Mouse (Mus musculus) A20 (cell line): ENCODE results near the gene Gm10799.
"Not testable (repeated sequence)": the region's sequence is repeated elsewhere in the genome, so short reads cannot be mapped to it uniquely, and the experiment has no call there.

Experiments used
- DNase-seq: peaks from one replicate; pipeline ENCODE4 v3.0.0-alpha.2; 2011; ENCODE audit warnings: low read depth, low spot score

Gene Gm10799

DNA sequence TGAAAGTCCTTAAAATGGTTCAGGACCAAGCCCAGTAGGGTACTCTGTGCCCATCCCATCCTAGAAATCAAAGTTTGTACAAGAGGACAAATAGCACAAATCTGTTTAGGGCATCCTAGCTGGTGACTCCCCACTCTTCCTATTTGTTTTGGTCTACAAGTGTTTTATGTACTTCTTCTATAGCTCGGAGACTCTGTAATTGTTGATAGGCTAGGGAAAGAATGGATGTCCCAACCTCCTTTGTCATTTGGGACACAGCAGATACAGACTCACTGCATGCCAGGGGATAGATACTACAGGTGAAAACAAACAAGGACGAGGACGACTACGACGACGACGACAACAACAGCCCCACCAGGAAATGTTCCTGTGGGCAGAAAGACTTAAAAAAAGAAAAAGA is at the start of gene Gm10799:
TSS of gene Gm10799 (minus strand) at position 101 of the 400 bp plus-strand sequence.
- not testable (repeated sequence) for DNase-seq

DNA sequence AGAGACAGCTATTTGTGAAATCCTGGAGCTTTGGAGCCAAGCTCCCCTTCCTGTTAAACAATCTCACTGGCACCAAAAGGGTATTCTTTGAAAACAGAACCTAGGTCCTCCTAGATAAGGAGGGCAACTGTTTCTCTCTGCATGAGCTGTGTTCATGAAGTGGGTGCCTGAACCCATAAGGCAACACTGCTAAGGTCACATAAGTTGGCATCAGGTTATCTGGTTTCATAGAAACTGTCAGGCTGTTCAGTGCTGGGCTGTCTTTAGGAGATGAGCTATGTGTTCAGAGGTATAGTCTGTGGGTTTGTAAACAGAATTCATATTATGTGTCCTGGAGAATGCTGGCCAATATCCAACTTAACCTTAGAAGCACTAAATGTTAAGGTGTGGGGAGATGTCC is 48.8 kb upstream of the Gm10799 start:
- not testable (repeated sequence) for DNase-seq

DNA sequence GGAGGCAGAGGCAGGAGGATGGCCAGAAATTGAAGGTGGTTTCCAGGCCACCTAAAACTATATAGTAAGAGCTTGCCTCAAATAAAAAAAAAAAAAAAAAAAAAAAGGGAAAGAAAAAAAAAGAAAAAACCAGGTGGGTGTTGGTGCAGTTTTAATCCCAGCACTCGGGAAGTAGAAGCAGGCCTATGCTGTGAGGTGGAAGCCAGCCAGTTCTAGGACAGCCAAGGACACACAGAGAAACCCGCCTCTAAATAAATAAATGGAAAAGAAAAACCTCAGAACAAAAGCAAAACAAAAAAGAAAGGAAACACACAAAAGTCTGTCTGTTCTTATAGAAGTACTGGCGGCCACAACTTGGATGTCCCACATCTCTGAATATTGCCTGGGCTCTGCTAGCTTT is 46.5 kb upstream of the Gm10799 start:
- DNase-seq = peak; percentile 36

DNA sequence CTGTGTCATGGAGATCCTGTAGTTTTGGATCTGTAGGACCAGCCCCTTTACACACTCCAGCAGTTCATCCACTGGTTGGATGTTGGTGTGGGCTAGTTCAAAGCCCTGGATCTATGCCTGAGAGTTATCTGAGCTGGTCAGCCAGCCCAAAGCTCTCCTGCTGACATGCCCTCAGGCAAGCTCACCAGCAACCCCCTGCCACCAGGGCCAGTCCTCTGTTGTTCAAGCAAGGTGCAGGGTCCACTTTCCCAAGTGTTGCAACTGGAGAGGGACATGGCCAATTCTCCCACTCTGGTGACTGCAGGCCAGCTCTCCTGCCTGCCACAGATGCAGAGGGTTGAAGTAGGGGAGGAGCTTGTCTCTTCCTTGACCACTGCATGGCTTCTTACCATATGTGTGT is 45.2 kb upstream of the Gm10799 start:
- DNase-seq = not testable (repeated sequence)

DNA sequence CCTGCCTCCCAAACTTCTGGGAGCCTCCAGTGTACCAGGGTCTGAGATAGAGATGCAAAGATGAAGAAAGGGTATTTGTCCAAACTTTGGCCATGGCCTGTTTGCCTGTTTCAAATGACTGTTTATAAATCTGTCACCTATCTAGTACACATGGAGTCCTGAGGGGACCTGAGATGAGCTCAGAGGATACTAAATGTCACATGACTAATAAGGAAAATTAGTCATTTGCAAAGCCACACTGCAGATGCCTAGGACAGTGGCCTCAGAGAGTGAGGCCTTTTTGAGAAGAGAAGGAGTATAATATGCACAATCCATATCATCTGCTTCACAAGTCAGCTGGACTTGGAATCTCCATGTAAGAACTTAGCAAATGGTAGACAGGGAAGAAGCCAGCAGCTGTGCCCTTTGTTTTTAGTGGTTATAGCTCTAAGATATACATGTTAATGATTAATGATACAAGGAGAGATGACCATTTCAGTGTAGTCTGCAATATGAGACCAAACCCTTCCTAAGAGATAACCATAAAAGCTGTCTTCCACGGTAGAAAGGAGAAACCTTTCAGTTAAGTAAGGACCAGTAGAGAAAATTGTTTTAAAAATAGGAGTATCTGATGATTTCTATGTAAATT is 42.9 kb upstream of the Gm10799 start:
- not testable (repeated sequence) for DNase-seq

DNA sequence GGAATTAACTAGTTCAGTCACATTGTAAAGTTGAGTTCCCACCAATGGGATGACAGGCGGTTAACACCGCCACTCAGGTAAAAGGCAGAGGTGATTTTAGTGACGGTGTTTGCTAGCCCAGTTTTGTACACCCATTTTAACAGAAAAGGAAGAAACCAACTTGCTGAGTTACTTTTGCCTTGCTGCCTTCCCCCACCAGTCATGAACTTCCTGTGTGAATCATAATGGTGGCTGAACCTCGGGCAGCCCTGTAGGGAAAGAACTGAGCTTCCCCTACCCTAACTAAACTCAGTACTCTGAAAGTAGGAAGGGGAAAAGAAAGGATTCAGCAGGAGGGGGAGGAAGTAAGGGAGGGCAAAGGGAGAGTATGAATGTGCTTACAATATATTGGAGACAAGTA is 41.7 kb upstream of the Gm10799 start:
- peak; percentile 53 for DNase-seq

DNA sequence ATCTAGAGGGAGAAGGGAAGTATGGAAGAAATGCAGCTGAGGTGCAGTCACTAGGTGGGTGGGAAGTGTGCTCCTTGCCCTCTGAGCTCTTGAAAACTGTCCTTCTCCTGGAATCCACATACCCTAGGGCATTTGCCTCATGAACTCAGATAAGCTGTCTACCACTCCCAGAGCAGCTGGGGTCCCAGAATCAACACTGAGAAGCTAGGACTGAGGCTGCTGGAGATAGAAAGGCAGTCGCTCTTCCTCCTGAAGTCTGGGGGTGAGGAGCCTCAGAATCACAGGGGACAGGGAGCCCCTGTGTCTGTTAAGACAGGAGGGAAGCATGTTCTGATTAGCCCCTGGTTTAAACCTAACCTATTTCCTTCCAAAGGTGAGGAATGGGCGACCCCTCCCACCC is 41.2 kb upstream of the Gm10799 start:
- no peak for DNase-seq

DNA sequence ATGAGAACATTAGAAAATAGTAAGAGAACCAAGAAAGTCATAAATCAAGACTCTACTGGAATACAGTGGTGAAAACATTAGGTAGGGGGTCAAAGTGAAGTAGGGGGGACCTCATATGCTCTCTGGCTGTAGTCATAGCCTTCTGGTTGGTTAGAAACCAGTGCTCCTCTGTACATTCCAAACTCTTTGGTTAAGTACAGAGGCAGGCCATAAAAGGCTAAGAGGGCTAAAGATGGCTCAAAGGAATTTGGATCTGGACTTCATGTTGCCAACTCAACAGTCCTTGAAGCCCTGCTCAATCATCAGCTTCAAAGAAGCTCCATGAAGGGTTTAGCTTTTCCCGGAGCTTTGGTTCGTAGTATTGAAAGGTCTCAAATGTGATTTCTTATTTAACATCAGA is 40.7 kb upstream of the Gm10799 start:
- not testable (repeated sequence) for DNase-seq

DNA sequence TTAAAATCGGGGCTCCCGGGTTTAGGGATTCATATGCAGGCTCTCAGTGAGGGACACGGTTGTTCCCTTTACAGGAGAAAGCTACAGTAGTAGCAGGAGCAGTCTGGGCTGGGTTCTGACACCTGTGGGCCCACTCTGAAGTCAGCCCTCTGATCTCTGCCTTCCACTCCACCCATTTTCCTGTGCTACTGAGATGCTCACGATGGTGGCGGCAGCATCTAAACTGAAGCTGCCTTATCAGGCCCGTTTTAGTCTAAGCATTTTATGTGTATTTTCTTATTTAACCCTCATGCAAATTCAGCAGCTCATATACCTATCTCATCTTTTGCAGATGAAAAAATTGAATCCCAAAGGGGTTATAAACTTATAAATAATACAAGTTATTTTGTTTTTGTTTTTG is 36.5 kb upstream of the Gm10799 start:
- DNase-seq = no peak

DNA sequence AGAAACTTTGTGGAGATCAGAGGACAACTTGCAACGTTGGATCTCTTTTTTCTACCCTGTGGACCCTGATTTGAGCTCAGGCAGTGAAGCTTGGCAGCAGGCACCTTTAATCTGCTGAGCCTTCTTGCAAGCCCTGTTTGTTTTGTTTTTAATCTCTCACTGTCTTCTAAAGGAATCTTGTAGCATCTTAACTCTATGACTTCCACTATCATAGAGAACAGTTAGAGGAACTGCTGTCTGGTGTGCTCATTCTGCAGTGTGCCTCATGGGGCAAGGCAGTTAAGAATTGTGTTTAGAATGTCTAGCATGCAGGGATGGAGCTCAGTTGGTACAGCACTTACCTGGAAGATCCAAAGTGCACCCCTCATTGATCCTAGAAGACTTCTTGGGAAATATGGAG is 31.6 kb upstream of the Gm10799 start:
- DNase-seq = no peak

DNA sequence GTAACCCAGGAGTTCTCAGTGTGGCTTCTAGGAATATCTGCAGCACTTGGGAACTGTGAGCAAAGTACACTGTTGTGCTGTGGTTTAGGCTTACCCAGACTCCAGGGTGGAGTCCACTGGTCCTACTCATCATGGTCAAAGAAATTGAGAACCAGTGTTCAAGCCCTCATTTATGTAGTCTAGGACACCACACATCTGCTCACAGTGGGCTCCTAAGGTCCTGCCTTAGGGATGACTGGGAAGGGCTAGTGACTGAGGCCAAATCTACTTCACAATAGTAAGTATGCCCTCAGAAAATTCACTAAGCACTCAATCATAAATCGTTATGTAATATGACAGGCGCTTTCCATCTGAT is 30.9 kb upstream of the Gm10799 start:
- no peak for DNase-seq

DNA sequence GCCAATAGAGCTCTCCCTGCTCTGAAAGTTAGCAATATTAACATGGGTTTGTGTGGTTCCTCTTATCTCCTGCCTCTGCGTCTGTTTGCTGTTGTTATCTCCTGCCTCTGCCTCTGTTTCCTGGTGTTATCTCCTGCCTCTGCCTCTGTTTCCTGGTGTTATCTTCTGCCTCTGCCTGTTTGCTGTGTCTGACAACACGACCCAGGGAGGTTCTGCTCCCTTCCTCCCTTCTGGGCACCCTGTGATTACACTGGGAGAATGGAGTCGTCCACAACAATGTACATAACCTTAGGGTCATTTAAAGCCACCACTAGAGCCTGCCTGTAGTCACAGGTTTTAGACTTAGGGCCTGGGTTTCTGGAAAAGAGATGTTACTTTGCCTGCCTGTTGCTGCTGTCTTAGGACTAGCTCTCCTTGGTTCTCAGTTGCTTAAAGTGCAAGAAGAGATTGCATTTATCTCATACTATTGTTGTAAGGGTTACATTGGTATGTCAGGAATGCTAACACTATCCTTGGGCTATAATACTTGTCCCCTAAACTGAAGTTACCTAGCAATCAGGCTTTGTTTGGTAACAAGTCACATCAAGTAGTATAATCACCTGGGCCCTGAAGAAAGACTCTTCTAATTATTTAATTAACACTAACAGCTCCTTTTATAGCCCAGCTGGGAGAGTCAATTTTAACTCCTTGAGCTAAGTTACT is 30.3 kb upstream of the Gm10799 start:
- no peak for DNase-seq

DNA sequence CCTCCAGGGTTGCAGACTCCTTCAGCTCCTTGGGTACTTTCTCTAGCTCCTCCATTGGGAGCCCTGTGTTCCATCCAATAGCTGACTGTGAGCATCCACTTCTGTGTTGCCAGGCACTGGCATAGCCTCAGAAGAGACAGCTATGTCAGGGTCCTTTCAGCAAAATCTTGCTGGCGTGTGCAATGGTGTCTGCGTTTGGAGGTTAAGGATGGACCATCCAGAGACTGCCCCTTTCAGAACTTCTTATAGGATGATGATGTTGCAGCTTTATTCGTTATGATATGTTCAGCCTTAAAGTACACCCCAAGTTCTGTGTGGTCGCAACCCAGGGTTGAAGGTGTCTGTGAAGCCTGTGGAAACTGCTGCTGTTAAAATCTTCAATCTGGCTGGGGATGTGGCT is 29.0 kb upstream of the Gm10799 start:
- peak; percentile 1 for DNase-seq

DNA sequence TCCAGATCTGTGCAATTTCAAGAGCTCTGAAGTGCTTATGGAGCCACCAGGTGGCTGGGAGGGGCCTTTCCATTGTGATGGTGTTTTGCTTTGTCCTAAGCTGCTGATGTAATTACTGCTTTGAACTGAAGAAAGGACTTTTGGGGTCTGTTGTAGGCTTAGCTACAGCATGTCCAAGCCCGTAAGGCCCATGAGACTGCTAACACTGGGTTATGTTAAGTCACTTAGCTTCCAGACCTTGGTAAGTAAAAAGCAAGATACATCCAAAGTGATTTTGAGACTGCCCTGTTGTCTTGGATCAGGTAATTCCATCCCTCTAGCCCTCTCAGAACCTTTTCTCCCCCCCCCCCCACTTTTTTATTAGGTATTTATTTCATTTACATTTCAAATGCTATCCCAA is 28.4 kb upstream of the Gm10799 start:
- DNase-seq = peak; percentile 26

DNA sequence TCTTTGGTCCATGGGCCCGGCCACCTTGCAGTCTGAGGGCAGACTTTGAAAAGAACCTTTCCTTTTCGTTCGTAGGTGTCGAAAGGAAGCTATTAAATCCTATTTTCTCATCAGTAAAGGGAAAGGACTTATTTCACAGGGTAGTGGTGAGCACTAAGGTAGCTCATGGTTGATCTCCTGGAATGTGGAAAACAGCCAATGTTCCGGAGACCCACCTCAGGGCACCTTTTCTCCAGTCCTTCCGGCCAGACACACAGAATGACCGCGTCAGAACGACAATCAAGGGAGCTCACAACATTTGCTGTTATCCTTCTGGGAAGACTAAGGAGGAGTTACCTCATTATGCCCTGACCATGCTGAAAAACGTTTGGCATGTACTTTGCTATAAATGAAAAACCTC is 27.9 kb upstream of the Gm10799 start:
- peak; percentile 26 for DNase-seq

DNA sequence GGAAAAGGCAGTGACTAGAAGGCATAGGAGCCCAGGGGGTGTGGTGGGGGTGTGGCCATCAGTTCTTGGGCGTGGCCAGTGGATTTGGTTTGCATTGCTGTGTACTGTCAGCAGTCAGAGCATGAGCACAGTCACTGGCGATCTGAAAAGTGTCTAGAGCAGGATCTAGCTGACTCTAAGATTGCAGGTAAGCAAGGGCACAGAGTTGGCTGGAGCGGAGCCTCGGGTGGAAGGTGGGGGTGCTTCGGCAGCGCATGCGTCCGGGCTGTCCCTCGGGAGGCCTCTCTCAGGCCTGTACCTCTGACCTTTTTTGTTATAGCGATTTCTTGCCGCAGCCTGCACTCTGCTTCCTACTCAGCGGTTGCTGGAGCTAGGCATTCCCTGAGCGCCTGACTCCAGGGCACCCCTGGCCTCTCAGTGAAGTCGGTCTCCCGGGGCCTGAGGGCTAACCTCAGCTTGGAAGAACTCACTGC is 27.4 kb upstream of the Gm10799 start, which contains the start of gene Cd59a:
TSS of gene Cd59a (plus strand) at position 61 of the 473 bp plus-strand sequence.
- DNase-seq = peak; percentile 92

DNA sequence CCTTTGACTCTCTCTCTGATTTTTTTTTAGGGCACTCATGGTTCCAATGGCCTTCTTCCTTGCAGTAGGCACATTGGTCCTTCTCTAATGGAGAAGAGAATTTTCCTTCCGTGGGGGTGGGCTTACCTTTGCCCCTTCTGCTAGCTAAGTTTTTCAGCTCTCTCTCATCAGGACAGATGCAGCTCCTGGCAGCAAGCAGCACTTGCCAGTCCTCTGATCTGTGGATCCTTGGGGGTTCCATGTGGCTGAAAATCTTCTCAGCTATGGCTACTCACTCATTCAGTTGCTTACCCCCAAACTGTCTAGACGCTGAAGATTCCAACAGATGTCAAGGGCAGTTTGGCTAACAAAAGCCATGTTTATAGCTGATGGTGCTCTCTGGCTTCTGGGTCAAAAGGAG is 25.0 kb upstream of the Gm10799 start:
- DNase-seq = peak; percentile 1

DNA sequence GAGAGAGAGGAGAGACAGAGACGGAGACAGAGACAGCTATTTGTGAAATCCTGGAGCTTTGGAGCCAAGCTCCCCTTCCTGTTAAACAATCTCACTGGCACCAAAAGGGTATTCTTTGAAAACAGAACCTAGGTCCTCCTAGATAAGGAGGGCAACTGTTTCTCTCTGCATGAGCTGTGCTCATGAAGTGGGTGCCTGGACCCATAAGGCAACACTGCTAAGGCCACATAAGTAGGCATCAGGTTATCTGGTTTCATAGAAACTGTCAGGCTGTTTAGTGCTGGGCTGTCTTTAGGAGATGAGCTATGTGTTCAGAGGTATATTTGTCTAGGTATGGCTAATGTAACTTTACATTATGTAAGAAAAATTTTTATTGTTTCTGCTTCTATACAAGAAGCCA is 19.2 kb upstream of the Gm10799 start:
- not testable (repeated sequence) for DNase-seq

DNA sequence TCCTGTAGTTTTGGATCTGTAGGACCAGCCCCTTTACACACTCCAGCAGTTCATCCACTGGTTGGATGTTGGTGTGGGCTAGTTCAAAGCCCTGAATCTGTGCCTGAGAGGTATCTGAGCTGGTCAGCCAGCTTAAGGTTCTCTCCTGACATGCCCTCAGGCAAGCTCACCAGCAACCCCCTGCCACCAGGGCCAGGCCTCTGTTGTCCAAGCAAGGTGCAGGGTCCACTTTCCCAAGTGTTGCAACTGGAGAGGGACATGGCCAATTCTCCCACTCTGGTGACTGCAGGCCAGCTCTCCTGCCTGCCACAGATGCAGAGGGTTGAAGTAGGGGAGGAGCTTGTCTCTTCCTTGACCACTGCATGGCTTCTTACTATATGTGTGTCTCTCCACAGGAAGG is 15.7 kb upstream of the Gm10799 start:
- peak; percentile 2 for DNase-seq

DNA sequence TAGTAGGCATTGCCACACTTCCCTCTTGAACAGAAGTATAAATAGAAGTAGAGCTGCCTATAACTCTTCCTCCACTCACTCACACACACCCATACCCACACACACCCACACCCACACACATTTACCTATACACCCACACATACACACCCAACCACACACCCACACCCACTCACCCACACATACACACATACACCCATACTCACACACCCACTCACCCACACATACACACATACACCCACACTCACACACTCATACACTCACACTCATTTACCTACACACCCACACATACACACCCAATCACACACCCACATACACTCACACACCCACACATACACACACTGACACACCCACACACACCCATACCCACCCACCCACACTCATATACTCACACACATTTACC is 14.1 kb upstream of the Gm10799 start:
- DNase-seq = no peak

DNA sequence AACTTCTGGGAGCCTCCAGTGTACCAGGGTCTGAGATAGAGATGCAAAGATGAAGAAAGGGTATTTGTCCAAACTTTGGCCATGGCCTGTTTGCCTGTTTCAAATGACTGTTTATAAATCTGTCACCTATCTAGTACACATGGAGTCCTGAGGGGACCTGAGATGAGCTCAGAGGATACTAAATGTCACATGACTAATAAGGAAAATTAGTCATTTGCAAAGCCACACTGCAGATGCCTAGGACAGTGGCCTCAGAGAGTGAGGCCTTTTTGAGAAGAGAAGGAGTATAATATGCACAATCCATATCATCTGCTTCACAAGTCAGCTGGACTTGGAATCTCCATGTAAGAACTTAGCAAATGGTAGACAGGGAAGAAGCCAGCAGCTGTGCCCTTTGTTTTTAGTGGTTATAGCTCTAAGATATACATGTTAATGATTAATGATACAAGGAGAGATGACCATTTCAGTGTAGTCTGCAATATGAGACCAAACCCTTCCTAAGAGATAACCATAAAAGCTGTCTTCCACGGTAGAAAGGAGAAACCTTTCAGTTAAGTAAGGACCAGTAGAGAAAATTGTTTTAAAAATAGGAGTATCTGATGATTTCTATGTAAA is 13.2 kb upstream of the Gm10799 start:
- DNase-seq = not testable (repeated sequence)

DNA sequence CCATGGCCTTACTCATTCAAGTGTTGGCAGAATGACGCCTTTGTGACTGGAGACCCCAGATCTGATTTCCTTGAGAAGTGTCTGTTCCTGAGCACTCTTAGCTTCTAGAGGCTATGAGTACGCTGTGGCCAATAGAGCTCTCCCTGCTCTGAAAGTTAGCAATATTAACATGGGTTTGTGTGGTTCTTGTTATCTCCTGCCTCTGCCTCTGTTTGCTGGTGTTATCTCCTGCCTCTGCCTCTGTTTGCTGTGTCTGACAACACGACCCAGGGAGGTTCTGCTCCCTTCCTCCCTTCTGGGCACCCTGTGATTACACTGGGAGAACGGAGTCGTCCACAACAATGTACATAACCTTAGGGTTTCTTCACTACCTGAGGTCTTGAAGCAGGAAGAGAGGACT is 9.9 kb upstream of the Gm10799 start:
- not testable (repeated sequence) for DNase-seq

DNA sequence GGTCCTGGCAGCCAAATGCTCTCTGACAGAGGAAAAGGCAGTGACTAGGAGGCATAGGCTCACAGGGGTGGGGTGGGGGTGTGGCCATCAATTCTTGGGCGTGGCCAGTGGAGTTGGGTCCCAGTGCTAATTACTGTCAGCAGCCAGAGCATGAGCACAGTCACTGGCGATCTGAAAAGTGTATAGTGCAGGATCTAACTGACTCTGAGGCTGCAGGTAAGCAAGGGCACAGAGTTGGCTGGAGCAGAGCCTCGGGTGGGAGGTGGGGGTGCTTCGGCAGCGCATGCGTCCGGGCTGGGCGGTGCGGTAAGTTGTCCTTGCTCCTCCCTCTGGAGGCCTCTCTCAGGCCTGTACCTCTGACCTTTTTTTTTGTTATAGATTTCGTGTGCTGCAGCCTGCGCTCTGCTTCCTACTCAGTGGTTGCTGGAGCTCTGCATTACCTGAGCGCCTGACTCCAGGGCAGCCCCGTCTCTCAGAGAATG is 1.4 kb upstream of the Gm10799 start, which contains the start of gene Cd59b:
TSS of gene Cd59b (plus strand) at position 146 of the 482 bp plus-strand sequence.
- peak; percentile 89 for DNase-seq
